Mouse (Mus musculus) testis, postnatal 10 days (tissue): ENCODE data around the gene Tmem125.

Experiments used
- DNase-seq: peaks from one replicate; pipeline ENCODE4 v3.0.0; 2021; ENCODE audit warnings: low spot score

Gene Tmem125

DNA sequence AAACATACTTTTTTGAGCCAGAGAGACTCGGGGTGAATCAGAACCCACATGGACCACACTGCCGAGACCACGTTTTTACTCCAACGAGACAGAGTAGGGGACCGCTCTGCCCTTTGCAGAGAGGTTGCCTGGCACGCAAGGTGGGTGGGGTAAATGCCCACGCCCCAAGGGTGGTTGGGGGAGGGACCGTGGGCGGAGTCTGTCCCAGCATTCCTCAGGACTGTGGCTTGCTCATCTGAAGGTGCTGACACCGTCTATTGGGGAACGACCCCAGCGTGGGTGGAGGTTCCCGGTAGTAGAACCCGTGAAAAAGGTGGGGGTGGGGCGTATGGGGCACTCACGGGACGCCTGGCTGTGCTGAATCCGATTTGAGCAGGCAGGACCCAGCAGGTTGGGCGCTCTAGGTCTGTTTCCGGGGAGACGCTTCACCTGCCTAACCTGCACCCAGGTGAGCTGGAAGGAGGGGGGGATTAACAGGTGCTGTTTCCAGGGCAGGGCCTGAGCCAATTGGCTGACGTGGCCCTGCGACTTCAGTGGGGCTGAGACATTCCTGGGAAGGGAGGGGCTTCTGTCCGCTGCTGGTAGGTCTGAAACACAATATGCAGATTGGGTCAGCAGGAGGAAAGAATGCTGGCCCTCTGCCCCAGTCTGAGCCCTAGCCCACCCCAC lies at the start of gene Tmem125:
Tmem125 (minus strand) TSS at position 453 of the 669 bp plus-strand sequence.
- peak; percentile 69 for DNase-seq

DNA sequence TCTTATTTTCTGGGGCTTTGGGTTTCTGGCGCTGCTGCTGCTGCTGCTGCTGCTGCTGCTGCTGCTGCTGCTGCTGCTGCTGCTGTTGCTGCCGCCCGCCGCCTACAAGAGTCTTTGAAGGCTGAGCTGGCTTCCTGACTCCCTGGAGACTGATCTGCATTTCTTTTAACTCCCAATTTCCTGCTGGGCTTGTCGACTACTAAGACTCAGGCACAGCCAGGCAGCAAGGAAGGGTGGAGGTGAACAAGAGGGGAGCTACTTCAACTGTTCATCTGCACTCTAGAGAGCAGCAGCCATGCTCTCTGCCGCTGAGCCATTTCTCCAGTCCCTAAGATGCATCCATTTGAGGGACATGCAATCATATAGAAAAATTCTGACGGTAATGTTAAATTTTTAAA lies 45.9 kb upstream of the Tmem125 start:
- DNase-seq, result no peak

DNA sequence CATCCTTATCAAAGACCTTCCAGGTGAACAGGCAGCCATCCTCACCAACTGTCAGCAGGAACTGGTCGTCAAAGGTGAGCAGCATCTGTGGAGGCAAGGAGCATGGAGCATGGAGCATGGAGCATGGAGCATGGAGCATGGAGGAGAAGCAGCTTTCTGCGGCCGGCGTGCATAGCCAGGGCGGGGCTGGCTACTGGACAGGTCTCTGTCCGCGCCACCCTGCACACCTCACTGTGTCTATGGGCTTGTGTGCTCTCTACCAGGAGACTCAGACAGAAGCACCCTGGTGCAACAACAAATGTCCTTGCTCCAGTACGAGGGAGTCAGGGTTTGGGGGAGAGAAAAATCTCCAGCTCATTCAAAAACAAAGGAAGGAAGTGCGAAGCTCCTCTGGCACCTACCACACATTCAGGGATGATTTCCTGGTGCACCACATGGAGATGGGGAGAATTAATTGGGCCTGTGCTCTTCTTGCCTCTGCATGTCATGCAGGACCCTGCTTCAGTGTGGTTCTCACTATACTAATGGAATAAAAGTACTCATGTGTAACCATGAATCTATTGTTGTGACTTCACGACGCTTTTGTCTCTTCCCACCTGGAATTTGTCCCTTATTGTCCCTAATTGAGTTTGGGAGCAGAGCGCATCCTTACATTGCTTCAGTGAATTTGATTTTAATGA lies 45.3 kb upstream of the Tmem125 start:
- DNase-seq, result no peak

DNA sequence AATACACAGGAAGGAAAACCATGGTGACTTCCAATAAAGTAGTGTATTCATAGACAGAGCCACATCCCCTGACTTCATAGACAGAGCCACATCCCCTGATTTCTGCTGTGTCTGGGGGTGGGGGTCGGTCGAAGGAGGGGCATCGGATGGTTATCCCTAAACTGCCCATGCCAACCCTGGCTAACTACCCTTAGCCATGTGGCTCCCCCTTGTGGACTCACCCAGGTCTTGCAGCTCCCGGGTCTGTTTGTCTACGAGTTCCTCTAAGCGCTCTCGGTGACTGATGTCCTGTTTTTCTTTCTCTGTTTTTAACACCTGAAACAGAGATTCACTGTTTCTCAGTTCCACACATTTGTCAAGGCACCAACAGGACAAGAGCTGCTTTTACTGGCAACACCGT lies 38.8 kb upstream of the Tmem125 start:
- no peak for DNase-seq

- DNase-seq, result no peak
Observed at GRCm38 (mm10) chr4:118581508-118581907, 37.7 kb upstream of the Tmem125 start.

- DNase-seq, result peak; percentile 78
Observed at GRCm38 (mm10) chr4:118579313-118579712, 35.5 kb upstream of the Tmem125 start.

DNA sequence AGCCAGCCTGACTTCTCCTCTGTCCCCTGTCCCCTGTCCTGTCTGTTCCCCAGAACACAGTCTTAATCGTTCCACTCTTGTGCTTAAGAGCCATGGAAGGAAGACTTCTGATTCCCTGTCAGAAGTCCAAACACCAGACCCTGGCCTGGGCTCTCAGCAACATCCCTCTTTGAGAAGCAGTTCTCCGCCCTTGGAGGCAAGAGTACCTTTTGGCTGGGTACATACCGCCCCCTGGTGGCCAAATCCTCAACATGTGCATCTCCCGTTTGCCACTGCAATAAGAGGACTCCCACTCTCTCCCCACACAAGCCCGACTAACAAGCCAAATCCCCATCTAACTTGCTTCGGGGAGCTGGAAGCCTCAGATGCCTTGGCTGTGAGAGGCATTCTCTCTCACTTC lies 32.3 kb upstream of the Tmem125 start:
- DNase-seq, result peak; percentile 95

GRCm38 (mm10) chr4:118571441-118571840 lies 27.6 kb upstream of the Tmem125 start:
- no peak for DNase-seq

DNA sequence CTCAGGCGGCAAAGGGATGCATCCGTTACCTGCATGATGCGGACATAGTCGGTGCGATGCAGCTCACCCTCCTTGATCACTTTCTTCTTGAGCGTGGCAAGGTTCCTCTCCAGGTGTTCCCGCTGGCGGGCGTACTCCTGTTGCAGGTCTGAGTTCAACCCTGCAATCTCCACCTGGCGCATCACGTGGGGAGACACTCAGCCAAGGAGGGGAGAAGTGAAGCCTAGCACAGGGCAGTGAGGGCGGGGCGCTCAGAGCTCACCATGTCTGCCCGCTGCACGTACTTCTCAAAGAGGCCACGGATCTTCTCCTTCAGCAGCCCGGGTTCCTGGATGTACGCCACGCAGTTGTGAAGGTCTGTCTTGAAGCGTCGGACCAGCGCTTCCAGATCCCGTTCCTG lies 25.5 kb upstream of the Tmem125 start:
- no peak for DNase-seq

DNA sequence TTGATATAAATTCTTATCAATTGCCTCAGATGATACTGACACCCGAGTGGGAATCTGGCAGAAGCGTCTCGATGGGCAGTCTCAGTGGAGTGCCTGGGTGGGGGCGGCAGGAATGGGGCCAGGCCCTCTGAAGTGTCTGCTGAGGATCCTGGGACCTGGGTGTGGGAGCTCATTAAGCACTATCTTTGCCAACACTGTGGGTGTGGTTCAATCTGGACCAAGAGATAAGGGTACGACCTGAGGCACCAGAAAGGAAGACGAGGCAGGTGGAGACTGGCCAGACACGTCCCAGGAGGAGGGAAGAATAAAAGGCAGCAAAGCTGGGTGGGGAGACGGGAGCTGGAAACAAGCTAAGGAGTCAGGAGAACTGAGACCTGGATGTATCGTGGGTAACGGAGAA lies 24.9 kb upstream of the Tmem125 start:
- no peak for DNase-seq

DNA sequence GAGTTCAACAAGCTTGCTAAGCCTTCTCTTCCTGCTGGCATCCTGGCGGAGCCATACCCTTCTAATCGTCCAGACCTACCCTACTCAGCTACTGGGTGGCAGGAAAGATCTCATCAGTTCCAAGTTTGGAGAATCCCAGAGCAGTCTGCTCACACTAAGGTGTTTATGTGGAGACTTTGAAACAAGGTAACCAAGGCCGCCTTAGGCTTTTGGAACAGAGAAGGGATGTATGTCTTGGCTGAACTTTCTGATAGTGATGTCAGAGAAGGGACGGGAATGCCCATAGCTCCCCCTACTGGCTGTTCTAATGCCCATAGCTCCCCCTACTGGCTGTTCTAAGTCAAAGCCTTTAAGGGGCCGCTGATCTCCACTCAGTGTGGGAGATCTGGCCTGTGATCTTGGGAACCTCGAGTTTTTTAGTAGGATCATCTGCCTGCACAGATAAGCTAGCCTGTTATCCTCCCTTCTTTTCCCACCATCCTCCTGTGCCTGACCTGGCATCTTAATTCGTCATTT lies 22.4 kb upstream of the Tmem125 start:
- DNase-seq, result peak; percentile 57

GRCm38 (mm10) chr4:118564926-118565279 lies 21.1 kb upstream of the Tmem125 start:
- no peak for DNase-seq

DNA sequence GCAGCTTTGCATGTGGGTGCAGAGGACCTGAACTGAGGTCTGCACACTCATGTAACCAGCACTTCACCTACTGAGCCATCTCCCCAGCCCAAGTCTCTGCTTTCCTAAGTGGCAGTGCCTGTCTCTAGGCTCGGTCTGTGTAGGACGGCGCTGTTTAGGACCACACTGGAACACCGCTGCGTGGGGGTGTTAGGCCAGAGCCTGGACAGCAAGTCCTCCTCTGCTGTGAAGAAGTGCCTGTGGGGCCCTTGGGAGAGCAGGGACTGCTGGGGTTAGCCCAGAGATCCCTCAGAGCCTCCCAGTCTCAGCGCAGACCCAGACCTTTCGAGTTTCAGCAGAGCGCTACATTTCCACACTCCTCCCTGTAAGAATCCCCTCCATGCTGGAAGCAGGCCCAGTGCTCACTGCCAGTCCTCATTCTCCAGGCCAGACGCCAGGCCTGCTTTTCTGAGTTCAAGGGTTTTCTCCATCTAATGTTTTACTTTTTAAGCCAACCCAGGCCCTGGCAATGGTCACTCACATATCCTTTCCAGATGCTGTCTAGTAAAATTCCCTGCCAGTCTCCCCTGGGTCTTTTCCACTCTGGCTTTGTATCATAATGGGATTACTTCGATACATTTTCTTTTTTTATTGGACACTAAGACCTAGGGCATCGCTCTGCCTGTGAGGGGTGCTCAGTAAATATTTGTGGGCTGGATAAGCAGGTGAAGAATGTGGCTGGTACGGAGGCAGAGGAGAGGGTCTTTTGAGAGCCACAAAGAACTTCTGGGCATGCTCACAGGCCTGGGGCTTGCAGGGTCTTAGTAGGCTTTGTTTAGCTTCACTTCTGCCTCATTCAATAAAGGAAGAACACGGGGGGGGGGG lies 20.4 kb upstream of the Tmem125 start:
- DNase-seq, result no peak

DNA sequence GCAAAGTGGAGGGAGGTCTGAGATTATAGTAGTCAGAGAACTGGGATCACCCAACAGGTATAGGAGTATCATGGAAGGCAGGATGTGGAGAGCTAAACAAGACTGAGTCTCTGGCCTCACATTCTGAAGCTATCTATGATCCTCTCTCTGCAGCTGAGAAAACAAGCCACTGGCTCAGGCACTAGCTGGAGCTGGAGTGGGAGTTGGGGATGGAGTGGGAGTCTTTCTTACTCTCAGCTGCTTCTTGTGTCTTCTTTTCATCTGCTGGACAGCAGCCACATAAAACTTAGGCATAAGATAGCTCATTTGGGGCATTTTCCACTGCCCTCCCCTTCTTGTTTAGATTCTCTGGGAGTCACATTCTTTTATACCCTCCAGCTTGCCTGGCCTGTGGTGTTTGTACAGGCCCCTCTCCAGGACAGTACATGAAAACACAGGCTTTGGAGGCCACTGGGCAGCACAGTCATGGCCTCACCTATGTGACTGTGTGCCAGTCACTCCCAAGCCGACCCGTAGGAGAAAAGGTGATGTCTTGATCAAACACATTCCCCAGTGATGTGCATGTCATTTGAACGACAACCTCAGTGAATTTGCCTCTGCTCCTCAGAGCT lies 9.3 kb upstream of the Tmem125 start:
- DNase-seq, result no peak

GRCm38 (mm10) chr4:118548130-118548480 lies 4.3 kb upstream of the Tmem125 start:
- peak; percentile 78 for DNase-seq

DNA sequence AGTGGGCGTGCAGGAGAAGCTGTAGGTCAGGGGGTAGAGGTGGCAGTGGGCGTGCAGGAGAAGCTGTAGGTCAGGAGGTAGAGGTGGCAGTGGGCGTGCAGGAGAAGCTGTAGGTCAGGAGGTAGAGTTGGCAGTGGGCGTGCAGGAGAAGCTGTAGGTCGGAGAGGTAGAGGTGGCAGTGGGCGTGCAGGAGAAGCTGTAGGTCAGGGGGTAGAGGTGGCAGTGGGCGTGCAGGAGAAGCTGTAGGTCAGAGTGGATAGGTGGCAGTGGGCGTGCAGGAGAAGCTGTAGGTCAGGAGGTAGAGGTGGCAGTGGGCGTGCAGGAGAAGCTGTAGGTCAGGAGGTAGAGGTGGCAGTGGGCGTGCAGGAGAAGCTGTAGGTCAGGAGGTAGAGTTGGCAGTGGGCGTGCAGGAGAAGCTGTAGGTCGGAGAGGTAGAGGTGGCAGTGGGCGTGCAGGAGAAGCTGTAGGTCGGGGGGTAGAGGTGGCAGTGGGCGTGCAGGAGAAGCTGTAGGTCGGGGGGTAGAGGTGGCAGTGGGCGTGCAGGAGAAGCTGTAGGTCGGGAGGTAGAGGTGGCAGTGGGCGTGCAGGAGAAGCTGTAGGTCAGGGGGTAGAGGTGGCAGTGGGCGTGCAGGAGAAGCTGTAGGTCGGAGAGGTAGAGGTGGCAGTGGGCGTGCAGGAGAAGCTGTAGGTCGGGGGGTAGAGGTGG lies 3.7 kb upstream of the Tmem125 start:
- peak; percentile 89 for DNase-seq

- no peak for DNase-seq
Observed at GRCm38 (mm10) chr4:118544441-118545127, 740 bp upstream of the Tmem125 start.

DNA sequence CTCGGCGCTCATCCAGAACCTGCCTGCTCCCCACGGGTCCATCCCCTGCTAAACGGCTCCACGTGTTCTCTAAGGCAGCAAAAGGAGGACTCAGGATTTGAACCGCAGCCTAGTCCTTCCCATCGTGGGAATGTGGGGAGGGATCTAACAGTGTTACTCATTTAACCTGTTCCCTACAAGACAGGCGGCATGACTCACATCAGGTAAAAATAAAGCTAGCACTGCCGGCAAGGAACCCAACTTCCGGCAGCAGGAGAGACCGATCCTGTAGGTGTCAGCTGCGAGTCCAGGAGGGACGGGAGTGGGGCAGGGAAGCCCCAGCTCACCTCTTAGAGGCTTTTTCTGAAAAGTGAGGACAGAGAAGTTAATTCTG lies 700 bp downstream of the Tmem125 start:
- no peak for DNase-seq

GRCm38 (mm10) chr4:118542510-118543157 lies 1.2 kb downstream of the Tmem125 start:
- DNase-seq, result no peak

DNA sequence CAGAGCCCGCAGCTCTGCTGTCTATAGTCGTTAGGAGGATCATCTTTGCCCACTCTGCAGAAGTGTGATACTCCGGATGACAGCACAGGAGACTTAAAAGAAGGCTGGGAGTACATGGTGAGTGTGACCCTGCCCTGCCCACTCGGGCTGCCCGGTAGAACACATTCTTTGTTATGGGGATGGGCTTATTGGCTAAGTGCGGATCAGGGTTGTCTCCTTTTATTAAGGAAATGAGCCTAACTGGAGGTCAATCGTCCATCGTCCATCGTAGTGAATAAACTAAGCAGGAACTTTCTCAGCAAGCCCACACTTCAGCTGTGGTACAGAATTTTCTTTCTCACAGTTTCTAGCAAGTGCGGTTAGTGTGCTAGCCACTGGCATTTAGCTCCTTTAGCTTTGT lies 3.9 kb downstream of the Tmem125 start:
- no peak for DNase-seq

GRCm38 (mm10) chr4:118537801-118538200 lies 6.0 kb downstream of the Tmem125 start:
- DNase-seq, result no peak
